Mouse (Mus musculus): ENCODE measurements around the gene Vmn2r124.
"Not testable (repeated sequence)": the region's sequence is repeated elsewhere in the genome, so short reads cannot be mapped to it uniquely, and the experiment has no call there.

The Vmn2r124 gene

GRCm38 (mm10) chr17:18049124-18049523 lies at the start of gene Vmn2r124:
Vmn2r124 (plus strand) TSS chr17:18049424.
- no peak for DNase-seq (ENCODE audit: low read depth, low spot score)

DNA sequence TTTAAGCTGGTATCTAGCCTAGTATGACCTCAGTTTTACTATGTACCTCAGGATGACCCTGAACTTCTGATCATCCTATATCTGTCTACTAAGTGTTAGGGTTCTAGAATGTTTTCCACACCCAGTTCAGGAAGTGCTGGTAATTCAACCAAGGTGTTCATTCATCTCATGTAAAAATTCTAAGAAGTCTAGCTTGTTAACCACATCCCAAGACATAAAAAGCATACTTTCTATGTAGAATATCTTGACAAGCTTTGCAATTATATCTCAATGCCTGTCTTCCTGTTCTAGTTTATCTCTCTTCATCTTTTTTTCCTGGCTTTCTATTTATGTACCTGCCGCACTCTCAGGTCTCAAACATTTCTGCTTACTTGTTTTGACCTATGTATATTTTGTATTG lies 44.5 kb upstream of the Vmn2r124 start:
- DNase-seq (ENCODE audit: low read depth, low spot score) = no peak

- no peak for DNase-seq (ENCODE audit: low read depth, low spot score)
Measured at GRCm38 (mm10) chr17:18021433-18021832, 27.8 kb upstream of the Vmn2r124 start, which contains the start of gene Fpr-rs4. Fpr-rs4 (plus strand) TSS chr17:18021733.

DNA sequence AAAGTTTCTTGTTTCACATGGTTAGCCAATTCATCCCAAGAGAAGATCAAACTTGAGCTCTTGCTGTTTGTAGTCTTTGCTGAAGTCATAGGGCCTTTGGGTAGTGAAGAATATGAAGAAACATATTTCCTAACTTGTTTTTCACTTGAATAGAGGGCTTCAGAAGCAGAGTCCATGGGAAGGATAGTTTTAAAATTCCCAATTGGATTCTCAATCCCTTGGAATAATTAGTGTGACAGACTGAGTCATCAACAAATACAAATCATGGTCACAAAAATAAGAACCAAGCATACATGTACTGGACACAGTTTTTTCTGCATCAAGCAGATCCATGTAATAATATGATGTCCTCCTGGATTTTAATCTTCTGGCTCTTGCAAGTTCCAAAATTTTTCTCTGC lies 35.5 kb downstream of the Vmn2r124 start, which contains the start of gene Vmn2r91:
Gene Vmn2r91 (plus strand): TSS at position 301 of the 400 bp plus-strand sequence.
- not testable (repeated sequence) for DNase-seq (ENCODE audit: low read depth, low spot score)

DNA sequence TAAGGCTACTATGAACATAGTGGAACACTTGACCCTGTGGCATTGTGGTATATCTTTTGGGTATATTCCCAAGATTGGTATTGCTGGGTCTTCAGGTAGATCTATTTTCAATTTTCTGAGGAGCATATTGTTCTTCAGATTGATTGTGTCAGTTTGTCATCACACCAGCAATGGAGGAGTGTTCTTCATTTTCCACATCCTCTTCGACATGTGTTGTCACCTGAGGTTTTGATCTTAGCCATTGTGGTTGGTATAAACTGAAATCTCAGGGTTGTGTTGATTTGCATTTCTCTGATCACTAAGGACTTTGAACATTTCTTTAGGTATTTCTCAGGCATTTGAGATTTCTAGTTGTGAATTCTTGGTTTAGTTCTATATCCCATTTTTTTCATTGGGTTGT lies 46.4 kb downstream of the Vmn2r124 start:
- not testable (repeated sequence) for DNase-seq (ENCODE audit: low read depth, low spot score)

DNA sequence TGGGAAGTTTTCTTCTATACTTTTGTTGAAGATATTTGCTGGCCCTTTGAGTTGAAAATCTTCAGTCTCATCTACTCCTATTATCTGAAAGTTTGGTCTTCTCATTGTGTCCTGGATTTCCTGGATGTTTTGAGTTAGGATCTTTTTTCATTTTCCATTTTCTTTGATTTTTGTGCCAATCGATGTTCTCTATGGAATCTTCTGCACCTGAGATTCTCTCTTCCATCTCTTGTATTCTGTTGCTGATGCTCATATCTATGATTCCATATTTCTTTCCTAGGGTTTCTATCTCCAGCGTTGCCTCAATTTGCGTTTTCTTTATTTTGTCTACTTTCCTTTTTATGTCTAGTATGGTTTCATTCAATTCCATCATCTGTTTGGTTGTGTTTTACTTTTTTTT lies 53.0 kb downstream of the Vmn2r124 start:
- not testable (repeated sequence) for DNase-seq (ENCODE audit: low read depth, low spot score)
